In the genomic region with DNA sequence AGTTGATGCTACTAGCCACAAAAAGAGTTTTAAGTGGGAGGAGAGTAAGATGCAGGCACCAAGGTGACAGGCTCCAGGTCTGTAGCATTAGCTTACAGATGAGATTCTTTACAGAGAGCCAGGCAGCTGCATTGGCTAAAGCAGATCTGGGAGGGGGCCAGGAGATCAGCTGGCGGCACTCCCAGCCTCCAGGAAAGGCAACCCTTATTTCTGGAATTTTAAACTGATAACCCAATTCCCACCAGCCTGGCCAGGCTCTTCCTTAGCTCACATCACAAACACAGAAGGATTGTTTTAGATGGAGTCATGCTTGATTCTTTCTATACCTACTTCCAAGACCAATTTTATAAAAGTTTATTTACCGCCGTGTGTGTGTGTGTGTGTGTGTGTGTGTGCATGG, we compare ENCODE assay signal across 9 mouse cellular contexts. TPM values are rescaled to one million over a fixed set of nuclear protein-coding genes. Genes with fewer than 3 reads are reported as not detected.
A peak's percentile ranks its signal among the peaks of the same experiment; 100 is the strongest.
DNase-seq lines count a peak whose midpoint lies in the region.
"Had no signal": no experiment of that assay in that cellular context is flagged by ENCODE, and none has a peak within 500 bp of the region (broad histone marks: within the 10 kb centered on the region; RNA-seq: fewer than 3 reads in every experiment).

No protein-coding gene starts in this region.

- DNase-seq in left cerebral cortex, postnatal 4 days: peak; percentile 29
- DNase-seq in left cerebral cortex, adult 11 months (ENCODE audit: low spot score): no peak
- DNase-seq in gastrocnemius, postnatal 14 days: peak; percentile 42
- DNase-seq in heart, postnatal 10 days: peak; percentile 82 to 86
- DNase-seq in lung, postnatal 10 days: peak; percentile 57
- no peak for DNase-seq in spleen, postnatal 36 days (ENCODE audit: low spot score in 2 of 2)
- DNase-seq in left cerebral cortex, postnatal 25 days (ENCODE audit: low spot score in 2 of 2): no peak
- no peak for DNase-seq in cerebellum, adult 9-11 months
- DNase-seq: thymus, adult 2 months had no signal

- intact Hi-C loops in left cerebral cortex, postnatal 4 days (cut with DNase I): no loop called here
- intact Hi-C loops in gastrocnemius, postnatal 14 days (cut with DNase I; ENCODE audit: low total_unique reads): no loop called here
- intact Hi-C loops in heart, postnatal 10 days (cut with DNase I): loop anchor here (2.0 kb wide), 1 partner anchor 83 kb away; no protein-coding TSS in a partner anchor
- intact Hi-C loops in left cerebral cortex, postnatal 25 days (cut with DNase I): no loop called here

RNA-seq across cellular contexts. Expression of gene Tek, which starts 6.7 kb away (rescaled TPM):
- 10 to 100 TPM; 12.1 to 13.3 TPM for total RNA-seq in left cerebral cortex, postnatal 4 days (2021)
- total RNA-seq in gastrocnemius, postnatal 14 days (2021): 10 to 100 TPM; 22.5 to 25.3 TPM
- total RNA-seq in heart, postnatal 10 days (2021): 10 to 100 TPM; 61.1 to 69.4 TPM
- 10 to 100 TPM in 1 of 2 experiments, 1 to 10 TPM in 1; 9.3 to 10.8 TPM for total RNA-seq in left cerebral cortex, postnatal 25 days (2021)

Comparison
In these comparisons a context has a peak if more than half of its experiments do, and no peak if none do; other contexts are left out.
1. DNase-seq: peak in left cerebral cortex, postnatal 4 days (single experiment), gastrocnemius, postnatal 14 days (single experiment), heart, postnatal 10 days (2 of 2) and lung, postnatal 10 days (single experiment); none in left cerebral cortex, adult 11 months (single experiment), spleen, postnatal 36 days (0 of 2), left cerebral cortex, postnatal 25 days (0 of 2) and cerebellum, adult 9-11 months (single experiment).